Mouse (Mus musculus): ENCODE results near the gene Ppp1r13l.
A peak's percentile ranks its signal among the peaks of the same experiment; 100 is the strongest.

Ppp1r13l gene

GRCm38 (mm10) chr7:19359299-19359891 is at the start of gene Ppp1r13l, which contains the start of gene Cd3eap:
Gene Ppp1r13l, plus strand, starts transcription at chr7:19359749.
Gene Cd3eap, minus strand, starts transcription at chr7:19359483.
- peak; percentile 83 to 86 for DNase-seq

- DNase-seq, result peak; percentile 96
Observed at GRCm38 (mm10) chr7:19309884-19310641, 49.5 kb upstream of the Ppp1r13l start, which contains the start of gene Fosb. Gene Fosb, minus strand, starts transcription at chr7:19310051.

- DNase-seq, result no peak
Observed at GRCm38 (mm10) chr7:19311991-19312390, 47.6 kb upstream of the Ppp1r13l start.

GRCm38 (mm10) chr7:19314033-19314432 is 45.5 kb upstream of the Ppp1r13l start:
- DNase-seq, result no peak

GRCm38 (mm10) chr7:19316451-19317161 is 42.9 kb upstream of the Ppp1r13l start:
- DNase-seq, result no peak

- no peak for DNase-seq
Observed at GRCm38 (mm10) chr7:19318201-19318600, 41.3 kb upstream of the Ppp1r13l start.

- no peak for DNase-seq
Observed at GRCm38 (mm10) chr7:19318676-19319075, 40.9 kb upstream of the Ppp1r13l start.

GRCm38 (mm10) chr7:19319458-19319857 is 40.1 kb upstream of the Ppp1r13l start:
- no peak for DNase-seq

GRCm38 (mm10) chr7:19319906-19320305 is 39.6 kb upstream of the Ppp1r13l start:
- peak; percentile 95 for DNase-seq

- DNase-seq, result no peak
Observed at GRCm38 (mm10) chr7:19320637-19321036, 38.9 kb upstream of the Ppp1r13l start.

- no peak for DNase-seq
Observed at GRCm38 (mm10) chr7:19321464-19321863, 38.1 kb upstream of the Ppp1r13l start.

GRCm38 (mm10) chr7:19322489-19322888 is 37.1 kb upstream of the Ppp1r13l start:
- DNase-seq, result no peak

GRCm38 (mm10) chr7:19324221-19324620 is 35.3 kb upstream of the Ppp1r13l start:
- DNase-seq, result no peak

GRCm38 (mm10) chr7:19325262-19326199 is 34.0 kb upstream of the Ppp1r13l start:
- no peak for DNase-seq

- DNase-seq, result peak; percentile 84 to 89
Observed at GRCm38 (mm10) chr7:19326359-19326758, 33.2 kb upstream of the Ppp1r13l start.

- peak; percentile 91 to 92 for DNase-seq
Observed at GRCm38 (mm10) chr7:19327128-19327527, 32.4 kb upstream of the Ppp1r13l start.

GRCm38 (mm10) chr7:19327782-19328181 is 31.8 kb upstream of the Ppp1r13l start:
- DNase-seq, result no peak

- no peak for DNase-seq
Observed at GRCm38 (mm10) chr7:19328425-19328824, 31.1 kb upstream of the Ppp1r13l start.

- no peak for DNase-seq
Observed at GRCm38 (mm10) chr7:19331910-19332309, 27.6 kb upstream of the Ppp1r13l start.

- DNase-seq, result peak; percentile 45 to 57
Observed at GRCm38 (mm10) chr7:19332709-19333352, 26.7 kb upstream of the Ppp1r13l start.

- peak; percentile 45 to 62 for DNase-seq
Observed at GRCm38 (mm10) chr7:19335583-19335982, 24.0 kb upstream of the Ppp1r13l start.

- DNase-seq, result no peak
Observed at GRCm38 (mm10) chr7:19337122-19337521, 22.4 kb upstream of the Ppp1r13l start.

Measured in kidney, adult 8-10 months (tissue).